Mouse (Mus musculus) ovary, postnatal 36 days (tissue): ENCODE measurements around the gene Crip2.

ENCODE experiments used
- DNase-seq: peaks from one replicate; pipeline ENCODE4 v3.0.0; 2022; ENCODE audit warnings: low spot score, mixed read lengths

The Crip2 gene

GRCm38 (mm10) chr12:113185442-113186291, 45.6 kb downstream of the Crip2 start, which contains the start of gene Tmem121:
TSS of gene Tmem121 (plus strand) at chr12:113185930.
- peak; percentile 31 for DNase-seq

- no peak for DNase-seq
These were observed 46.4 kb downstream of the Crip2 start for GRCm38 (mm10) chr12:113186326-113187010.

- no peak for DNase-seq
These were observed 47.0 kb downstream of the Crip2 start for GRCm38 (mm10) chr12:113187011-113187375.

GRCm38 (mm10) chr12:113187584-113188295, 47.7 kb downstream of the Crip2 start:
- peak; percentile 79 for DNase-seq

- no peak for DNase-seq
These were observed 48.5 kb downstream of the Crip2 start for GRCm38 (mm10) chr12:113188349-113189055.

- no peak for DNase-seq
These were observed 53.4 kb downstream of the Crip2 start for GRCm38 (mm10) chr12:113193423-113193822.
